Mouse (Mus musculus): ENCODE measurements around the gene P2rx1.

DNA sequence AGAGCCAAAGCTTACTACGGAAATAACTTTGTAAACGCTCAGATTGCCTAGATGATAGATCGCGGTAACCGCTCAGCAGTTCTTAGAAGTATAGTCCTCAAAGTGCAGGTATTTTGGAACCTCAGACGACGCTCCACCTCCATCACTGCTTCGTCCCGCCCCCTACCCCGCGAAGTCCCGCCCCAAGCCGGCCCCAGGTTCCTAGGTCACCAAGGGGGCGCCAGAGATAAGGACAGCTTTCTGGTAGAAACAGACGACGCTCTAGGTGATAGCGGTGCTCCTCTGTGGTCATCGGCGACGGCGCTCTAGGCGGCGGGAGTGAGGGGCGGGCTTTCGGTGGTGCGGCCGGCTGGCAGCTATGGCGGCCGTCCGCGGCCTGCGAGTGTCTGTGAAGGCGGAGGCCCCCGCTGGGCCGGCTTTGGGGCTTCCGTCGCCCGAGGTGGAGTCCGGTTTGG lies 48.7 kb downstream of the P2rx1 start, which contains the start of gene Ncbp3:
- TF ChIP-seq FLI1 (IDR thresholded peaks at IDR 0.05; ENCODE audit: low read length) (no peak), GATA1 (IDR thresholded peaks at IDR 0.05; ENCODE audit: borderline replicate concordance, low read length) (no peak)

All from megakaryocyte, embryonic 14.5 days (primary cell).